Mouse (Mus musculus): ENCODE data around the gene Cep170b. TPM values are rescaled to one million over a fixed set of nuclear protein-coding genes. Genes with fewer than 3 reads are reported as not detected.

Cep170b gene
- polyA plus RNA-seq, 1 experiment from 2014 or later: 15.0 TPM

DNA sequence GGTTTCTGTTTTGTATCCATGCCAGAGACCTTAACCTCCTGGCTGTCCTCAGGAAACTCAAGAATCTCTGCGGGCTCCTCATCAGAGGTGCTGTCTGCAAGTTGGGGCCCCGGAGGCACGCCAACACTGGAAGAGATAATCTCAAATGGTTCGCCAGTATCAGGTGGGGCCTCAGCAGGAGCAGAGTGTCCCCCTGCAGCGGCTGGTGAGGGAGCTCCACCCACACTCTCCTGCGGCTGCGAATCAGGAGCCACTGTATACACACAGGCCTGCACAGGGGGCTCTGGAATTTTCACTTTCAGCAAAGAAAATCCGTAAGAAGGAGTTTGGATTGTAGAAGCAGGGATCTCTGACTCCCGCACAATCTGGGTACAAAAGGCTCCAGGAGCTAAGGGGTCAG is 53.1 kb downstream of the Cep170b start:
- H3K4me1 ChIP-seq: no peaks in the 10 kb centered on the region
- H3K4me3 ChIP-seq: no peak overlapping the region
- no peak overlapping the region for H3K27ac ChIP-seq (replicated peaks)
- no peaks in the 10 kb centered on the region for H3K27me3 ChIP-seq
- WGBS: 50% methylated on average over 9 of the region's 9 CpGs
- no peak overlapping the region for H3K9ac ChIP-seq (replicated peaks)
- no peaks in the 10 kb centered on the region for H3K36me3 ChIP-seq
- no peak for ATAC-seq (ENCODE audit: low FRiP score, low read depth)
- no peaks in the 10 kb centered on the region; the same call in 1 of the 2 replicates for H3K9me3 ChIP-seq
- H3K4me2 ChIP-seq (replicated peaks): no peak overlapping the region

GRCm38 (mm10) chr12:112774026-112774425 is 53.8 kb downstream of the Cep170b start:
- no peaks in the 10 kb centered on the region for H3K27me3 ChIP-seq
- no peak overlapping the region for H3K27ac ChIP-seq (replicated peaks)
- no peak for ATAC-seq (ENCODE audit: low FRiP score, low read depth)
- H3K4me1 ChIP-seq: no peaks in the 10 kb centered on the region
- no peak overlapping the region for H3K4me2 ChIP-seq (replicated peaks)
- H3K36me3 ChIP-seq: no peaks in the 10 kb centered on the region
- WGBS: 86% methylated on average over 6 of the region's 6 CpGs
- H3K9ac ChIP-seq (replicated peaks): no peak overlapping the region
- no peaks in the 10 kb centered on the region; the same call in 1 of the 2 replicates for H3K9me3 ChIP-seq
- H3K4me3 ChIP-seq: no peak overlapping the region

- no peaks in the 10 kb centered on the region for H3K36me3 ChIP-seq
- H3K4me3 ChIP-seq: no peak overlapping the region
- ATAC-seq (ENCODE audit: low FRiP score, low read depth): no peak
- no peak overlapping the region for H3K27ac ChIP-seq (replicated peaks)
- no peaks in the 10 kb centered on the region for H3K27me3 ChIP-seq
- WGBS: 90% methylated on average over 10 of the region's 10 CpGs
- no peak overlapping the region for H3K9ac ChIP-seq (replicated peaks)
- H3K4me2 ChIP-seq (replicated peaks): no peak overlapping the region
- H3K4me1 ChIP-seq: no peaks in the 10 kb centered on the region
- no peaks in the 10 kb centered on the region; the same call in 1 of the 2 replicates for H3K9me3 ChIP-seq
Observed at GRCm38 (mm10) chr12:112774481-112774880, 54.2 kb downstream of the Cep170b start.

GRCm38 (mm10) chr12:112791026-112791425 is 70.8 kb downstream of the Cep170b start:
- Histone ChIP-seq H3K36me3 (no peaks in the 10 kb centered on the region), H3K4me3 (no peak overlapping the region), H3K27ac (replicated peaks) (no peak overlapping the region), H3K27me3 (peaks cover 14% of the 10 kb centered on the region; the same call in 1 of the 2 replicates), H3K9ac (replicated peaks) (no peak overlapping the region), H3K9me3 (no peaks in the 10 kb centered on the region), H3K4me2 (replicated peaks) (no peak overlapping the region), H3K4me1 (0 out of 2 replicates have a peak, but pooled peaks cover 3% of the 10 kb centered on the region)
- no peak for ATAC-seq (ENCODE audit: low FRiP score, low read depth)
- 80% methylated on average over 8 of the region's 8 CpGs for whole genome bisulfite sequencing

- H3K4me2 ChIP-seq (replicated peaks): no peak overlapping the region
- WGBS: 77% methylated on average over 13 of the region's 13 CpGs
- no peak overlapping the region for H3K27ac ChIP-seq (replicated peaks)
- no peak overlapping the region for H3K9ac ChIP-seq (replicated peaks)
- no peak for ATAC-seq (ENCODE audit: low FRiP score, low read depth)
- H3K4me1 ChIP-seq: peaks cover 7% of the 10 kb centered on the region; the same call in 1 of the 2 replicates
- H3K9me3 ChIP-seq: no peaks in the 10 kb centered on the region
- no peaks in the 10 kb centered on the region for H3K36me3 ChIP-seq
- peaks cover 23% of the 10 kb centered on the region for H3K27me3 ChIP-seq
- H3K4me3 ChIP-seq: no peak overlapping the region
Observed at GRCm38 (mm10) chr12:112793601-112794355, 73.5 kb downstream of the Cep170b start.

GRCm38 (mm10) chr12:112794356-112794816 is 74.1 kb downstream of the Cep170b start:
- peaks cover 7% of the 10 kb centered on the region; the same call in 1 of the 2 replicates for H3K4me1 ChIP-seq
- WGBS: 25% methylated on average over 7 of the region's 7 CpGs
- no peak overlapping the region for H3K4me3 ChIP-seq
- peaks cover 27% of the 10 kb centered on the region for H3K27me3 ChIP-seq
- H3K36me3 ChIP-seq: no peaks in the 10 kb centered on the region
- no peaks in the 10 kb centered on the region for H3K9me3 ChIP-seq
- no peak for ATAC-seq (ENCODE audit: low FRiP score, low read depth)
- H3K27ac ChIP-seq (replicated peaks): no peak overlapping the region
- no peak overlapping the region for H3K9ac ChIP-seq (replicated peaks)
- H3K4me2 ChIP-seq (replicated peaks): no peak overlapping the region

GRCm38 (mm10) chr12:112794998-112795397 is 74.7 kb downstream of the Cep170b start:
- H3K27ac ChIP-seq (replicated peaks): no peak overlapping the region
- WGBS: 89% methylated on average over 5 of the region's 5 CpGs
- ATAC-seq (ENCODE audit: low FRiP score, low read depth): no peak
- no peaks in the 10 kb centered on the region for H3K36me3 ChIP-seq
- no peak overlapping the region for H3K4me3 ChIP-seq
- no peak overlapping the region for H3K4me2 ChIP-seq (replicated peaks)
- peaks cover 7% of the 10 kb centered on the region; the same call in 1 of the 2 replicates for H3K4me1 ChIP-seq
- no peaks in the 10 kb centered on the region for H3K9me3 ChIP-seq
- peaks cover 33% of the 10 kb centered on the region for H3K27me3 ChIP-seq
- H3K9ac ChIP-seq (replicated peaks): no peak overlapping the region

GRCm38 (mm10) chr12:112795466-112796104 is 75.3 kb downstream of the Cep170b start:
- H3K27me3 ChIP-seq: peaks cover 38% of the 10 kb centered on the region
- ATAC-seq (ENCODE audit: low FRiP score, low read depth): no peak
- no peak overlapping the region for H3K27ac ChIP-seq (replicated peaks)
- no peak overlapping the region for H3K9ac ChIP-seq (replicated peaks)
- peaks cover 7% of the 10 kb centered on the region; the same call in 1 of the 2 replicates for H3K4me1 ChIP-seq
- 77% methylated on average over 18 of the region's 18 CpGs for WGBS
- H3K9me3 ChIP-seq: no peaks in the 10 kb centered on the region
- no peak overlapping the region for H3K4me3 ChIP-seq
- H3K36me3 ChIP-seq: no peaks in the 10 kb centered on the region
- H3K4me2 ChIP-seq (replicated peaks): no peak overlapping the region

Small RNA genes lying within 50 kb of the gene (microRNA-seq; reads per million reads assigned to microRNA genes)
- 0.70 reads per million for gene Mir6940

Other genes with a start within 250 kb of the Cep170b start
- gene A530016L24Rik, start 231.0 kb upstream of the Cep170b start, polyA plus RNA-seq (2016; fragmentation: Nextera tagmentation; extraction: Ambion mirVana): not detected in 2 replicates
- gene Tmem179, start 203.7 kb upstream of the Cep170b start, polyA plus RNA-seq (2016; fragmentation: Nextera tagmentation; extraction: Ambion mirVana): 9.7 and 12.0 TPM in 2 replicates
- 1.2 and 1.3 TPM in 2 replicates for gene Inf2, start 131.7 kb upstream of the Cep170b start, polyA plus RNA-seq (2016; fragmentation: Nextera tagmentation; extraction: Ambion mirVana)
- gene Adssl1, start 100.4 kb upstream of the Cep170b start, polyA plus RNA-seq (2016; fragmentation: Nextera tagmentation; extraction: Ambion mirVana): 1.5 and 1.9 TPM in 2 replicates
- gene Siva1, start 75.8 kb upstream of the Cep170b start, polyA plus RNA-seq (2016; fragmentation: Nextera tagmentation; extraction: Ambion mirVana): 133 and 150 TPM in 2 replicates
- gene Akt1, start 45.6 kb upstream of the Cep170b start, polyA plus RNA-seq (2016; fragmentation: Nextera tagmentation; extraction: Ambion mirVana): 74.7 and 80.0 TPM in 2 replicates
- 5.2 and 7.3 TPM in 2 replicates for gene Zbtb42, start 41.6 kb upstream of the Cep170b start, polyA plus RNA-seq (2016; fragmentation: Nextera tagmentation; extraction: Ambion mirVana)
- gene Pld4, start 40.2 kb downstream of the Cep170b start, polyA plus RNA-seq (2016; fragmentation: Nextera tagmentation; extraction: Ambion mirVana): 4.7 and 6.7 TPM in 2 replicates
- 0.25 and 0.37 TPM in 2 replicates for gene Ahnak2, start 82.2 kb downstream of the Cep170b start, polyA plus RNA-seq (2016; fragmentation: Nextera tagmentation; extraction: Ambion mirVana)
- 16.7 and 18.5 TPM in 2 replicates for gene Clba1, start 88.5 kb downstream of the Cep170b start, polyA plus RNA-seq (2016; fragmentation: Nextera tagmentation; extraction: Ambion mirVana)
- gene Cdca4, start 109.0 kb downstream of the Cep170b start, polyA plus RNA-seq (2016; fragmentation: Nextera tagmentation; extraction: Ambion mirVana): 124 and 132 TPM in 2 replicates
- not detected in 2 replicates for gene Gpr132, start 147.8 kb downstream of the Cep170b start, polyA plus RNA-seq (2016; fragmentation: Nextera tagmentation; extraction: Ambion mirVana)
- gene Jag2, start 209.3 kb downstream of the Cep170b start, polyA plus RNA-seq (2016; fragmentation: Nextera tagmentation; extraction: Ambion mirVana): 5.8 and 7.5 TPM in 2 replicates
- 52.9 and 56.6 TPM in 2 replicates for gene Nudt14, start 221.7 kb downstream of the Cep170b start, polyA plus RNA-seq (2016; fragmentation: Nextera tagmentation; extraction: Ambion mirVana)

All from midbrain, embryonic 12.5 days (tissue).